Mouse (Mus musculus): Measurements from ENCODE around the gene Il24. TPM values are rescaled to one million over a fixed set of nuclear protein-coding genes. Genes with fewer than 3 reads are reported as not detected.

Il24 gene
- total RNA-seq (2023): not detected

DNA sequence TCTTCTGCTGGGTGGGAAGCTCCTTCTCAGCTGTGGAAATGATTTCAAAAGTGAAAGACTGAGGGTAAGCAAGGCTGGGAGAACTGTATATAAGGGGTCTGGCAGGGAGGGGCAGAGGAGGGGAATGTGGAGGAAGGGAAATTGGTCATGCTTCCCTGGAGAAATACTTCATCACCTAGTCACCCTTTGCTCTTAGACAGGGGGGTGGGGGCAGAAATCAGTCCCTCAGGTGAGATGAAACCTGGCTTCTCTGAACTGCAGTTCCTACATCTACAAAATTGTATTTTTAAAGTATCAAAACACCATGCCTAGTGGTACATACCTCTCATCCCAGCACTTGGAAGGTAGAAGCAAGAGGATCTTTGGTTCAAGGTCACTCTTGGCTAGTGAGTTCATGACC lies at the start of gene Il24:
Gene Il24, minus strand, starts transcription at position 101 of the 400 bp plus-strand sequence.

GRCm38 (mm10) chr1:130911401-130912010 lies 24.3 kb upstream of the Il24 start, which contains the start of gene Il20:
TSS of gene Il20 (minus strand) at chr1:130911451.

GRCm38 (mm10) chr1:130865541-130866221 lies 21.6 kb downstream of the Il24 start, which contains the start of gene Fcmr:
TSS of gene Fcmr (plus strand) at chr1:130865669.

Other genes with a start within 250 kb of the Il24 start
- gene C4bp, start 225.8 kb downstream of the Il24 start, total RNA-seq (2023): not detected
- gene Gm29427, start 171.7 kb downstream of the Il24 start, total RNA-seq (2023): not detected
- 10 to 100 TPM; 10.0 to 14.5 TPM for gene Yod1, start 170.1 kb downstream of the Il24 start, total RNA-seq (2023)
- gene Pfkfb2, start 158.2 kb downstream of the Il24 start, total RNA-seq (2023): 10 to 100 TPM; 24.2 to 26.4 TPM
- under 1 TPM; 0.36 to 0.73 TPM for gene AA986860, start 155.5 kb downstream of the Il24 start, total RNA-seq (2023)
- gene Fcamr, start 86.6 kb downstream of the Il24 start, total RNA-seq (2023): not detected
- gene Pigr, start 60.8 kb downstream of the Il24 start, total RNA-seq (2023): 1 to 10 TPM; 4.4 to 4.6 TPM
- 1,000 to 10,000 TPM; 1,016 to 1,048 TPM for gene Fcmr, start 21.8 kb downstream of the Il24 start, total RNA-seq (2023)
- not detected for gene Il20, start 24.0 kb upstream of the Il24 start, total RNA-seq (2023)
- gene Il19, start 52.7 kb upstream of the Il24 start, total RNA-seq (2023): not detected
- gene Il10, start 132.4 kb upstream of the Il24 start, total RNA-seq (2023): 1 to 10 TPM; 2.4 to 2.9 TPM
- 100 to 1,000 TPM in 1 of 2 experiments, 10 to 100 TPM in 1; 97.4 to 102 TPM for gene Mapkapk2, start 210.4 kb upstream of the Il24 start, total RNA-seq (2023)

Measured in B cell, adult 67 days (primary cell).